ENCODE assay signal across 9 mouse cellular contexts in the genomic region with DNA sequence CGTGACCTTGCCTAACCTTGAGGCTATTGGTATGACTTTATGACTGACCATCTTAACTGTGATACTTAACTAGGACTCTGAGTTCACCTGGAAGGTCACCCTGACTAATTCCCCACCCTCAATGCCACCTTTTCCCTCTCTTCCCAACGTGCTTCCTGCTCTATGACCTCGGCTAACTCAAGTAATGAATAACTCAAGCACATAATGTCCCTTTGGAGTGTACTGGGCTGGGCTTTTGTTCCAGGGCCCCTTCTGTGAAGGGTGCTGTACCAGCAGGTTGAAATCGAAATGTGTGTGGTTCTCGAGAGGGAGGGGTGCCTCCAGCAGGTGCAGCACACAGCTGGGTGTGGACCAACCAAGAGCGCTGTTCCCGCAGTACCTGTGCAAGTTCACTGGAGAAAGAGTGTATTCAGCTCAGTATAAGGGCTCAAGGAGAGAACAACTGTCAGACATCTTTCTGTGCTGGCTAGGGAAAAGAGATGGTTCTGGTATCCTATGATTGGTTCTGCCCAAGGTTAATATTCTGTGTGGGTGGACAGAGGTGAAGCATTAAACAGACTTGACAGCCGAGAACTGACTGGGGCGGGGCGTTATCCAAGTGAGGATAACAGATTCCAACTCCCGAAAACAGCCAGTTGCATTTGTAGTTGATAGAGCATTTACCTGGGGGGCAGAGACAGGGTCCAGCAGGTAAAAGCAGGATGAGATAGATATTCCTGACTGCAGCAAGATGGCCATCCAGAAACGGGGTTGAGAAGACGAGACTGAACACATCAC. TPM values are rescaled to one million over a fixed set of nuclear protein-coding genes. Genes with fewer than 3 reads are reported as not detected.
DNase-seq lines count a peak whose midpoint lies in the region; ATAC-seq lines count a peak whose summit lies in the region.
"Had no signal": no experiment of that assay in that cellular context is flagged by ENCODE, and none has a peak within 500 bp of the region (broad histone marks: within the 10 kb centered on the region; RNA-seq: fewer than 3 reads in every experiment).

No protein-coding gene starts in this region.

- DNase-seq in heart, adult 11 months = peak; percentile 91
- DNase-seq in heart, postnatal 4 days = no peak
- peak; percentile 39 for DNase-seq in thymus, postnatal 14 days
- no peak for DNase-seq in thymus, postnatal 10 days (ENCODE audit: low spot score in 2 of 2)
- DNase-seq in kidney, postnatal 4 days = peak; percentile 56 to 76
- DNase-seq in thymus, postnatal 4 days = peak; percentile 34
- no peak for DNase-seq in urinary bladder, adult 18-20 months (ENCODE audit: low spot score in 2 of 2)

- H3K9ac ChIP-seq in liver, embryonic 12.5 days = no peak overlapping the region

- no peak overlapping the region for H3K4me3 ChIP-seq in liver, embryonic 12.5 days
- H3K4me3 ChIP-seq: erythroblast, embryonic 14.5 days had no signal

- no peaks in the 10 kb centered on the region for H3K36me3 ChIP-seq in liver, embryonic 12.5 days

- no peaks in the 10 kb centered on the region for H3K9me3 ChIP-seq in liver, embryonic 12.5 days (replicated peaks)

- no peak overlapping the region for H3K4me2 ChIP-seq in liver, embryonic 12.5 days

- peaks cover 64% of the 10 kb centered on the region for H3K27me3 ChIP-seq in liver, embryonic 12.5 days (replicated peaks)

- no peak overlapping the region for H3K27ac ChIP-seq in liver, embryonic 12.5 days

- no peak for ATAC-seq in liver, embryonic 12.5 days

- peaks cover 17% of the 10 kb centered on the region; the same call in 1 of the 2 replicates for H3K4me1 ChIP-seq in liver, embryonic 12.5 days

- WGBS in liver, embryonic 12.5 days (ENCODE audit: insufficient replicate concordance) = 61% methylated on average over 13 of the region's 13 CpGs

RNA-seq across cellular contexts. Expression of a gene that starts 3.0 kb away (rescaled TPM):
- 100 to 1,000 TPM; 423 to 424 TPM for total RNA-seq in heart, postnatal 4 days (2021)
- polyA plus RNA-seq in liver, embryonic 12.5 days (2016; fragmentation: Nextera tagmentation; extraction: Ambion mirVana) = 11.4 and 12.8 TPM in 2 replicates
- polyA plus RNA-seq: erythroblast, embryonic 14.5 days had no signal

Comparison
In these comparisons a context has a peak if more than half of its experiments do, and no peak if none do; other contexts are left out.
1. DNase-seq: peak in heart, adult 11 months (single experiment), thymus, postnatal 14 days (single experiment), kidney, postnatal 4 days (2 of 2) and thymus, postnatal 4 days (single experiment); none in heart, postnatal 4 days (single experiment), thymus, postnatal 10 days (0 of 2) and urinary bladder, adult 18-20 months (0 of 2).